Mouse (Mus musculus) heart, adult 18-20 months (tissue): Measurements from ENCODE around the gene Cacna2d4. TPM values are rescaled to one million over a fixed set of nuclear protein-coding genes. Genes with fewer than 3 reads are reported as not detected.

Source experiments
- DNase-seq, 2 experiments: peaks; one replicate each; pipeline ENCODE4 v3.0.0; 2021 to 2022; ENCODE audit warnings: mixed read lengths in 1 of 2
- total RNA-seq, 2 experiments: library from RNA; stranded (reverse); gene quantifications; 2 replicates each; pipeline ENCODE4 v1.2.3; 2021

Cacna2d4 gene
- total RNA-seq, 2 experiments from 2014 or later, result not detected

DNA sequence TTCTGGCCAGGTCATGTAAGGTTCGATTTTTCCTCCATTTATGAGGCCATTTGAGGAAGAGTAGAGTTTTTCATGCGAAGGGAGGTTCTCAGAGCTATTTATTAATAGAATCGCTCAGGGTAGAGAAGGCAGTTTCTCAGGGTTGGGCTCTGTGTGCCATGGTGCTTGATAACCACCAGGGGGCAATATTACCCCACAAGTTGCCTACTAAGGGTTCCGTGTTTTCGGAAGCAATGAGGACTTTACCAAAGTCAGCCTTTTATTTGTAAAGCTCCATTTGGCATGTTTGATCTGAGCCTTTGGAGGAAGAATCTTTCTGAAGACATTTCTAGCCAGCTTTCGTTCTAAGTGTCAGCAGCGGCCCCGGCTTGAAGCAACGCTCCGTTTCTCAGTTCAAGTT lies 16.0 kb upstream of the Cacna2d4 start:
- peak; percentile 38 to 79 for DNase-seq

GRCm38 (mm10) chr6:119224451-119225195 lies 11.7 kb upstream of the Cacna2d4 start:
- no peak for DNase-seq

DNA sequence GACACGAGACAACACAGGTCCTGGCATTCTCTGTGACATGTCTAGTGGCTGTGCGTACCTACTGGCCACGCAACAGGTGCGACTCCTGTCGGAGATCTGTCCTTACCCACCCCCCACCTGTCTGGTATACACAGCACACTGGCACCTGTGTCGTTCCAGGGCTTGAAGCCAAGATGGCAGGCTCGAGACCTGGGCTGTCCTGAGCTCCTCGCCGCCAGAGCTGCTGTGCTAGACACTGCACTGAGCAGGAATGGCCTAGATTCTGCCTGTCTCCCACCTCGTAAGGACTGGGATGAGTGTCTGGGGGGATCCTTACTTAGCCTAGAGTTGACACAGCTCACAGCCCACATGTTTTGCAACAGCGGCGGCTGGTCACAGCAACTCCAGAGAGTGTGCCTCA lies 11.1 kb upstream of the Cacna2d4 start:
- DNase-seq, result no peak

GRCm38 (mm10) chr6:119225731-119226130 lies 10.6 kb upstream of the Cacna2d4 start:
- DNase-seq, result no peak

DNA sequence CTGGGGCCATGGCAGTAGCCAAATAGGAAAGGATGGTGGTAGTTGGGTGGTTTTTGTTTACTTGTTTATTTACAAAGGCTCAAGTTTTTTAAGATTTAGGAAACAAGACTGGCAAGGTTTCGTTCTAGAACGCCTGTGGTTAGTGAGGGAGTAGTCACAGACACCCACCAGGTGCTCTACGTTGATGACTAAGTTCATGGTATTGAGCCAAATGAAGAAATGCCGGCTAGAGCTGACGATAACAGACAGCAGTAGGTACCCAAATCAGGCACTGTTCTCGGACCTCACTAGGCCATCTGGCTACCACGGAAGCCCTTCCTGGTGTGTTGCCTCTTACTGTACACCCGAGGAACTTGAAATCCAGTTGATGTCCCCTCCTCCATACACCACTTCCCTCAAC lies 9.3 kb upstream of the Cacna2d4 start:
- DNase-seq, result no peak

- no peak for DNase-seq
These were observed 7.3 kb upstream of the Cacna2d4 start for GRCm38 (mm10) chr6:119228861-119229603.

GRCm38 (mm10) chr6:119233066-119233465 lies 3.3 kb upstream of the Cacna2d4 start:
- no peak for DNase-seq

DNA sequence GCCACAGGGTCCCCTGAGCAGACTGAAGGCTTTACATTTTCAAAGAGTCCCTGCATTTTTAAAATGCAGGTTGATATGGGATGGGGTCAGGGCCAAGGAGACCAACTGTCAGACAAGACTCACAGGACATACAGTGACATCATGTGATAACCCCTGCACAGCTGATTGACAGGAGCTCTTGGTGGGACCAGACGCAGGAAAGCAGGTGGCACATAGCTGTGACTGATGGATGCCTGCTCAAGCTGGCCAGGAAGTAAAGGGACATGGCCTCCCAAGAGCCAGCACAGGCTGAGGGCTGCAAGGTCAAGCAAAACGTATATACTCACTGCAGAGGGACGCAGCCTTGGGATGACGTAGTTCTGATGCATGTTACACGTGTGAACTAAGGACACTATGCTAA lies 885 bp upstream of the Cacna2d4 start:
- DNase-seq, result no peak

DNA sequence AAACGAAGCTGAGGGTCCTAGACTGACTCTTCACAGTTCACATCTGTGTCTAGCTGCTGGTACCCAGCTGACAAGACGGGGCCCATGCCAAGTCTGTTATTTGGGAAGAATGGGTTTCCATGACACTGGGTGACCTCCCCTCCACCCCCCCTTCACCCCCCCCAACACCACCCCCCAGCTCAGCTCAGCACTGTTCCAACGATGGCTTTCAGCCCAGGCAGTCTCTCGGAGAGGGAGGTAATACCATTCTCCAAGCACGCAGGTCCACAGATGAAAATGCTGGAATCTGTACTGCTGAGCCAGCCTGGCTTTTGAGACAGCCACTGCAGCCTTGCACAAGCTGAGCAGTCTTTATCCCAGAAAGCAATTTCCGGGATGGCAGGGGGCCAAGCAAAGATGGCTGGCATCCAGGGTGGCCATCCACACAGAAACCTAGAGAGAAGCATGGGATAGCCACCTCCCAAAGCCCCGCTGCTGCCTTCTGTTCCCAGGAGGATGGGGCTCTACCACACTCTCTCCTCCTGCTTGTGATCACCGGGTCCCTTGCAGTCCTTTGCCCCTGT lies 1.2 kb downstream of the Cacna2d4 start:
- DNase-seq, result peak in 1 of 2 experiments; percentile 25

- DNase-seq, result no peak
These were observed 3.1 kb downstream of the Cacna2d4 start for GRCm38 (mm10) chr6:119239341-119240005.

GRCm38 (mm10) chr6:119240256-119240655 lies 3.9 kb downstream of the Cacna2d4 start:
- DNase-seq, result no peak

DNA sequence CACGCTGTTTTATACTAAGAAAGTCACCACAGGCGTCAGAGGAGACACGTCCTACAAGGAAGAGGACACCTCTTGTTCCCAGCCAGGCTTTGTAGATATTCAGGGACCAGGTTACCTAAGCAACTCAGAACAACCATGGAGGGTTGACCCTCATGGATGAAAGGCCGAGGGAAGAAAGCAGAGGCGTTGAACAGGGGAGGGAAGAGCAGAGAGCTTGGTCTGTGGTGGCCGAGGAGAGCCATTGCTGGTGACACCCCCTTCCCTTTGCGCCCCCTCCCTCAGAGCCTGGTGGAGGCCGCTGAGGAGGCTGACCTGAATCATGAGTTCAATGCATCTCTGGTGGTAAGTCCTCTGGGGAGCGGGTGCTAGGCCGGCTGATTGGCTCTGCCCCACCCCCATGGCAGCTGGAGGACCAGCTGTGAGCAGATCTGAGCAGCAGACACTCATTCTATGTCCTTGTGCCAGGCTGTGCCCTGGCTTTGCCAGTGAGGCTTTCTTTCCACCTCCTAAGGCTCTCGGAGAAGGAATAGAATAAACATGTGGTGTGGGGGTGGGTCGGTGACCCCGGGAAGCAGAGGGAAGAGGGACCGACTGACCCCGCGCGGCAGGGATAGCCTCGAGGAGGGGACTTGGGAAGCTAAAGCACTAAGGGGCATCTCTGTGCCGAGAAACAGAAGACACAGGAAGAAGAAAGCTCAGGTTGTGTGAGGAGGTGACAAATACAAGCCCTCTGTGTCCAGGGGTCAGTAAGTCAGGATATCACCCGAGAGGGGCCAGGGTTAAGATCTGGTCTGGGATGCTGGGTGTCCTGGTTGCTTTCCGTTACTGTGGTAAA lies 4.8 kb downstream of the Cacna2d4 start:
- DNase-seq, result no peak

DNA sequence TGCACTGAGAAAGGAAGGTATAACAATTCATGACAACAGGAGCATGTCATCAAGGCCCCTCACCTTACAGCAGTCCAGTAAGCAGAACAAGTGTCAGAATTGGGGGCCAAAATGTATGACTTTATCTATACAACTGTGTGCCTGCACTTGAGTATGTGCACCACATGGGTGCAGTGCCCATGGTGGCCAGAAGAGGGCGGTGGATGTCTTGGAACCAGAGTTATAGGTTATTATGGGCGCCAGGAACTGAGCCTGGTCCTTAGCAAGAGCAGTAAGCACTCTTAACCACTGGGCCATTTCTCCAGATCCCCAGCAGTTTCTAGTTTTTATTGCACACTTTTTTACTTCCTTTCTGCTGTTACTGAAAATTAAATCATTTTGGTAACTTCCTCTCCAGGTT lies 9.8 kb downstream of the Cacna2d4 start:
- DNase-seq, result no peak

DNA sequence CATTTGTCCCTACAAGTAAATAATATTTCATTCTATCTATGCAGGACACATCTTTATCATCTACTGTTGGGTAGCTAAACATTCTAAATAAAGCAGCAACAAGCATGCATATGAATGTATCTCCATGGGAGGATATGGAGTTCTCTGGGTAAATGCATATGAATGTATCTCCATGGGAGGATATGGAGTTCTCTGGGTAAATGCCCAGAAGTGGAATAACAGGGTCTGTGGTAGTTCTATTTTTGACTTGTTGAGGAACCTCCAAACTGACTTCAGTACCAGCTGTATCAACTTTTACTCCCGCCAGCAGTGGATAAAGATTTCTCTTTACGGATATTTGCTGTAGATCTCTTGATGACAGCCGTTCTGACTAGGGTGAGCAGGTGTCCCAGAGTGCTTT lies 12.3 kb downstream of the Cacna2d4 start:
- DNase-seq, result no peak

DNA sequence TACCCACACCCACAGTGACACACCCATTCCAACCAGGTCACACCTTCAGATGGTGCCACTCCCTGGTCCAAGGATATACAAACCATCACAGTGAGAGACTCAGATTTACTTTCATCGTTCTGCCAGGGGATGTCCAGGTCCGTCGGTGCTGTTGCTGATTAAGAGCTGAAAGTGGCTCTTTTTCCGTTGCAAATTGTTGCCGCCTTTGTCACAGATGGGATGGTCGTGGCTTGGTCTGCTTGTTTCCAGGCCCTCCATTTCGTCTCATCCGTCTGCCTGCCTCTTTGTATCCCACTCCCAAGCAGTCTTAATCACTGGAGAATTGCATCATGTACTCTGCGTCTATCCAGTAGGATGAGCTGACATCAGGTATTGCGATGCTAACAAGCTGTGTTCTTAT lies 13.4 kb downstream of the Cacna2d4 start:
- DNase-seq, result no peak

- DNase-seq, result no peak
These were observed 15.4 kb downstream of the Cacna2d4 start for GRCm38 (mm10) chr6:119251704-119252103.

GRCm38 (mm10) chr6:119276713-119277112 lies 40.4 kb downstream of the Cacna2d4 start:
- no peak for DNase-seq

- no peak for DNase-seq
These were observed 44.4 kb downstream of the Cacna2d4 start for GRCm38 (mm10) chr6:119280761-119281160.

- DNase-seq, result no peak
These were observed 65.0 kb downstream of the Cacna2d4 start for GRCm38 (mm10) chr6:119301310-119301709.

DNA sequence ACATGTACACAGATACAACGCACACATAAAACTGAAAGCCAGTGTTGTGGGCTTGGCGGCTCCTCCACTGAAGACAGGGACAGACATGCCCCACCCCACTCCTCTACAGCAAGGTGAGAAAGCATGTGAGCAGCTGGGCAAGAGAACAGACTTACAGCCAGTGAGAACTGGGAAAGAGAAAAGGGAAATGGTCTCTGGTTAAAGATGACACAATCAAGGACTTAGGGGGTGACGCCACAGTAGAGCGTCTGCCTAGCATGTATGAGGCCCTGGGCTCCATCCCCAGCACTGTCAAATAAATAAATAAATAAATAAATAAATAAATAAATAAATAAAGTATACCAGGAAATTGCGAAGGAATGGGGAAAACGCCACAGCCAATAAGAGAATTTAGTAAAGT lies 67.0 kb downstream of the Cacna2d4 start:
- no peak for DNase-seq

DNA sequence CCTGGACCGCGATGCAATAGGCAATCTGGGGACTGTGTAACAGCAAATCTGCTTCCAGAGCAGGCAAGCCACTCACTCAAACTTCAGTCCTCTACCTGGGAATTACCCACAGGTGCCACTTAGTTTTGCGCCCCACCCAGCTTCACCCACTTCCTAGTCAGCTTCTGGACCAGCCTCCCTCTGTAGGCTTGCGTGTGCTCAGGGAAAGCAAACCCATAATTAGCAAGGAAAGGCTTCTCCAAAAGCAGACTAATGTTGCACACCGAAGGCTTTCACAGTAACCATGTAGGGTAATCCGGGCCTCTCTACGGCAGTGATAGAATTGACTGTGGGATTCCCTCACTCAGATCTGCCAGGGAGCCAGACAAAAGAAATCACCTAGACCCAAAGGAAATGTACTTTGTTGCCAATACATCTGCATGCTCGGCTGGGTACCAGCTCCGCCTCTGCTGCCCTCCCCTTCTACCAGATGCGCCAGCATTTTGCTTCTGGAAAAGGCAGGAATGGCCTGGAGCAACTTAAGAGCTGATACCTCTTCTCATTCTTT lies 71.6 kb downstream of the Cacna2d4 start:
- DNase-seq, result no peak

DNA sequence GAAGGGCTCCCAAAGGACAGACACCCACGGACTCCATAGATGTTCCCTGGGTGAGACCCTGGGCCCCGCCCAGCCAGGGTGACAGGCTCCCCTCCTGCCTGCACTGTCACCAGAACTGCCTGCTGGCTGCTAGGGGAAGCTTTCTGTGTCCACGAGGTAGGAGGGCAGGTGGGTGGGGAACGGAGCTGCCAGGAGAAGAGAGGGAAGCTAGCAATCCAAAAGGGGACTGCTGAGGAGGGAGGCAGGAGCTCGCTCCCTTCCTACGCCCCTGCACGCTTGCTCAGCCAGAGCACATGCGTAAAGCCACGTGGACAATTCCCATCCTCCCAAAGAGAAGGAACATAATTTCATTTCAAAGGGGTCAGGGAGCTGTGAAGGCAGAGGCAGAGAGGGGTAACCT lies 73.8 kb downstream of the Cacna2d4 start:
- DNase-seq, result no peak
